Mouse (Mus musculus) kidney, embryonic 16.5 days (tissue): Measurements from ENCODE around the gene Rhbdl1. TPM values are rescaled to one million over a fixed set of nuclear protein-coding genes. Genes with fewer than 3 reads are reported as not detected.
"Not testable (repeated sequence)": the region's sequence is repeated elsewhere in the genome, so short reads cannot be mapped to it uniquely, and the experiment has no call there.

Source experiments
- ATAC-seq: fragments of 200-750 bp; cut with Nextera tagmentation; 2 replicates; pipeline ENCODE4 v1.8.0; 2017; ENCODE audit warnings: moderate TSS enrichment; ENCODE audit not compliant: low FRiP score, low TSS enrichment
- H3K27ac ChIP-seq: fragments of 300-500 bp; sonication (generic); 2 replicates; pipeline ENCODE4 v1.5.1; 2014; ENCODE audit warnings: low read length
- H3K27me3 ChIP-seq: fragments of 300-500 bp; sonication (generic); 2 replicates; pipeline ENCODE4 v1.6.1; 2014; ENCODE audit warnings: low read length, control low read depth, mixed read lengths; ENCODE audit not compliant: insufficient read depth
- H3K36me3 ChIP-seq: fragments of 300-500 bp; sonication (generic); 2 replicates; pipeline ENCODE4 v1.6.1; 2014; ENCODE audit warnings: low read length, control low read depth, mixed read lengths; ENCODE audit not compliant: insufficient read depth
- H3K4me1 ChIP-seq: fragments of 300-500 bp; sonication (generic); 2 replicates; pipeline ENCODE4 v1.6.1; 2014; ENCODE audit warnings: low read length, control low read depth, mixed read lengths; ENCODE audit not compliant: insufficient read depth
- H3K4me2 ChIP-seq: fragments of 300-500 bp; sonication (generic); replicated peaks from 2 replicates; pipeline ENCODE4 v1.6.1; 2014; ENCODE audit warnings: low read depth, low read length
- H3K4me3 ChIP-seq: fragments of 300-500 bp; sonication (generic); 2 replicates; pipeline ENCODE4 v1.5.1; 2014; ENCODE audit warnings: mild to moderate bottlenecking, low read length
- H3K9ac ChIP-seq: fragments of 300-500 bp; sonication (generic); replicated peaks from 2 replicates; pipeline ENCODE4 v1.6.1; 2014; ENCODE audit warnings: low read length
- H3K9me3 ChIP-seq: fragments of 300-500 bp; sonication (generic); 2 replicates; pipeline ENCODE4 v1.6.1; 2016; ENCODE audit warnings: low read length, control low read depth
- WGBS: fragments of 180-500 bp; shearing (Covaris S2); extraction: QIAGEN DNeasy Blood & Tissue Kit; methylation state at CpG from one replicate; pipeline ENCODE4 v1.1.7; 2014; 5-methylcytosine and 5-hydroxymethylcytosine counted together
- polyA plus RNA-seq: library from polyadenylated mRNA; unstranded; fragments of >200 nt; fragmentation: Nextera tagmentation; extraction: Ambion mirVana; gene quantifications from 2 replicates; pipeline ENCODE4 v1.2.1, GENCODE M21; 2015

Rhbdl1 gene
- polyA plus RNA-seq, 1 experiment from 2014 or later: 4.0 TPM

DNA sequence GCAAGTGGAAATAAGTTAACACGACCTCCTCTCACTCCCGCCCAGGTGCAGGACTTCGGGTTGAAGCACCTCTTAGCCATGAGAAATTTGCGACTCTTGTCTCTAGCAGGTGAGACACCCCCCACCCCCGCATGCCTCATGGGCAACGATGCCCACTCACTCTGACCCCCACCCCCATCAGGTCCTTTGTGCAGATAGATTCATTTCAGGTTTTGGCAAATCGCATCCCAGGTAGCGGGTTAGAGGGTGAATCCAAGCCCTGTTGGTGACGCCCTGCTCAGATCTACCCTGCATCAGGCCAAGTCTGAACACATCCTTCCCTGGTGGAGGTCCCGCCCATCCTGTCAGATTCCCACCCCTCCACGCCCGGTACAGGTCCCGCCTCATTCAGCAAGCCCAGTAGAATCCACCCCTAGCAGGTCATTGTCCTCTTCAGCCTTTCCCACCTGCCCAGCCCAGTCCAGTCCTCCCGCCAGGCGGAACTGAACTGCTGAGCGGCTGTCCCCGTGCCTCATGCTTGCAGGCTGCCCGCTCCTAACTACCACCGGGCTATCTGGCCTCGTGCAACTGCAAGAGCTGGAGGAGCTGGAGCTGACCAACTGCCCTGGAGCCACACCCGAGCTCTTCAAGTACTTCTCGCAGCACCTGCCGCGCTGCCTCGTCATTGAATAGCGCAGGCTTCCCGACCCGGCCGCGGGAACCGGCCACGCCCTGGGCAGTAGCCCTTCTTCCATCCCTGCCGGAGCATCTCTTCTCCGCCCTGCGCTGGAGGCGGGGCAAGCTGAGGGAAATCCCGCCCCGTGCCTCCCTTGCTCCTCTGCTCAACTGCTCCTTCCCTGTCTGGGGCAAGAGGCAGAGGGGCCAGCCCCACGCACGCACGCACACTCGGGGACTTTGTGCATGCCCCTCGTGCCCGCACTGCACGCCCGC lies 18.0 kb downstream of the Rhbdl1 start:
- H3K4me1 ChIP-seq: peaks cover 9% of the 10 kb centered on the region; the same call in 1 of the 2 replicates
- no peaks in the 10 kb centered on the region for H3K36me3 ChIP-seq
- peak overlapping the region; percentile 28 for H3K4me3 ChIP-seq
- WGBS: 4% methylated on average over 46 of the region's 46 CpGs
- peak overlapping the region; percentile 47 for H3K4me2 ChIP-seq
- H3K27ac ChIP-seq: no peak overlapping the region
- H3K27me3 ChIP-seq: peaks cover 46% of the 10 kb centered on the region
- ATAC-seq: peak; percentile 17; the same call in 1 of the 2 replicates
- H3K9ac ChIP-seq: 0 out of 2 replicates have a peak overlapping the region, but pooled peaks have one; percentile 22
- H3K9me3 ChIP-seq: no peaks in the 10 kb centered on the region

DNA sequence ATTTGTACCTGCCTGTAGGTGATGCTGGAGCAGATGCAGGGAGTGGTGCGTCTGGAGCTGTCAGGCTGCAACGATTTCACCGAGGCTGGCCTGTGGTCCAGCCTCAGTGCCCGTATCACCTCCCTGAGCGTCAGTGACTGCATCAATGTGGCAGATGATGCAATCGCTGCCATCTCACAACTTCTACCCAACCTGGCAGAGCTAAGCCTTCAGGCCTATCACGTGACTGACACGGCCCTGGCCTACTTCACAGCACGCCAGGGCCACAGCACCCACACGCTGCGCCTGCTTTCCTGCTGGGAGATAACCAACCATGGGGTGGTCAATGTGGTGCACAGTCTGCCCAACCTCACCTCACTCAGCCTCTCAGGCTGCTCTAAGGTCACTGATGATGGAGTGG lies 19.4 kb downstream of the Rhbdl1 start:
- Histone ChIP-seq H3K4me1 (0 out of 2 replicates have a peak, but pooled peaks cover 5% of the 10 kb centered on the region), H3K36me3 (no peaks in the 10 kb centered on the region), H3K27ac (no peak overlapping the region), H3K9me3 (no peaks in the 10 kb centered on the region), H3K4me2 (no peak overlapping the region), H3K27me3 (peaks cover 49% of the 10 kb centered on the region), H3K9ac (no peak overlapping the region), H3K4me3 (no peak overlapping the region)
- WGBS: 87% methylated on average over 11 of the region's 11 CpGs
- no peak for ATAC-seq

DNA sequence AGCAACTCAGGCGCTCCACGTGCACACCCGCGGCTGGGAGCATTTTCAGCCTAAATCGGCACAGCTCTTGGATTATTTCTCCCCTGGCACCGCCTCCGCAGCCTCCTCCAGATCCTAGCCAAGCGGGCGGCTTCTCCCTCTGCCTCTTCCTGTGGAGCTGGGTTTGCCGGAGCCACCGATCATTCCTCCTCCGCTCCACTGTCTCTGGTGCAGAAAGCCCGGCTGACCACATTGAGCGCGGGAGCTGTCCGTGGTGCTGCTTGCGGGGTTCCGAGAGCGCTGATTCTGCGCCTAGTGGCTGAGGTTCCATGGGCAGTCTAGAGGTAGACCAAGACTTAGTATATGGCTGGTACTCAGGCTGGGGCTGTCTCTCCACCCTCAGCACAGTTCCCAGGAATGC lies 23.6 kb downstream of the Rhbdl1 start:
- Histone ChIP-seq H3K4me2 (no peak overlapping the region), H3K4me3 (no peak overlapping the region), H3K27me3 (peaks cover 55% of the 10 kb centered on the region), H3K9ac (no peak overlapping the region), H3K4me1 (peaks cover 10% of the 10 kb centered on the region; the same call in 1 of the 2 replicates), H3K27ac (no peak overlapping the region), H3K36me3 (no peaks in the 10 kb centered on the region), H3K9me3 (no peaks in the 10 kb centered on the region)
- peak; percentile 49 for ATAC-seq
- under 1% methylated on average over 19 of the region's 20 CpGs for WGBS

DNA sequence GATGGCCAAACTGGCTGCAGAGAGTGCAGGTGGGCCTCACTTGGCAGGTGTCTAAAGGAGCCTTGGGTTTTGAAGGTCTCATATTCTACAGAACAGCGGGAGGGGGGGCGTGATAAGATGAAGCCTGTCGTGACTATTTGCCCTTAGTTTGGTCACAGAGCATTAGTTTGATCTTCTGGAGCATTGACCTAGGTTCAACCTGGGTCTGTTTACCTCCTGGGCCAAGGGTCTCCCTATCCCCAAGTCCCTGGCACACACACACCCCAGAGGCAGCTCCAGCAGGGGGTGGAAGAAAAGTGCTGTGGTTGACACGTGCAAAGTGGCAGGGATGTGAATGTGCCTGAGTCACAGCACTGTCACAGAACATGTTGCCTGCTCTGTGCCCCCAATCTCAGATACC lies 26.2 kb downstream of the Rhbdl1 start:
- H3K9ac ChIP-seq: no peak overlapping the region
- H3K9me3 ChIP-seq: no peaks in the 10 kb centered on the region
- H3K4me3 ChIP-seq: no peak overlapping the region
- H3K4me2 ChIP-seq: no peak overlapping the region
- peaks cover 51% of the 10 kb centered on the region for H3K27me3 ChIP-seq
- no peaks in the 10 kb centered on the region for H3K36me3 ChIP-seq
- ATAC-seq: no peak
- WGBS: 77% methylated on average over 4 of the region's 4 CpGs
- peaks cover 10% of the 10 kb centered on the region; the same call in 1 of the 2 replicates for H3K4me1 ChIP-seq
- H3K27ac ChIP-seq: no peak overlapping the region

DNA sequence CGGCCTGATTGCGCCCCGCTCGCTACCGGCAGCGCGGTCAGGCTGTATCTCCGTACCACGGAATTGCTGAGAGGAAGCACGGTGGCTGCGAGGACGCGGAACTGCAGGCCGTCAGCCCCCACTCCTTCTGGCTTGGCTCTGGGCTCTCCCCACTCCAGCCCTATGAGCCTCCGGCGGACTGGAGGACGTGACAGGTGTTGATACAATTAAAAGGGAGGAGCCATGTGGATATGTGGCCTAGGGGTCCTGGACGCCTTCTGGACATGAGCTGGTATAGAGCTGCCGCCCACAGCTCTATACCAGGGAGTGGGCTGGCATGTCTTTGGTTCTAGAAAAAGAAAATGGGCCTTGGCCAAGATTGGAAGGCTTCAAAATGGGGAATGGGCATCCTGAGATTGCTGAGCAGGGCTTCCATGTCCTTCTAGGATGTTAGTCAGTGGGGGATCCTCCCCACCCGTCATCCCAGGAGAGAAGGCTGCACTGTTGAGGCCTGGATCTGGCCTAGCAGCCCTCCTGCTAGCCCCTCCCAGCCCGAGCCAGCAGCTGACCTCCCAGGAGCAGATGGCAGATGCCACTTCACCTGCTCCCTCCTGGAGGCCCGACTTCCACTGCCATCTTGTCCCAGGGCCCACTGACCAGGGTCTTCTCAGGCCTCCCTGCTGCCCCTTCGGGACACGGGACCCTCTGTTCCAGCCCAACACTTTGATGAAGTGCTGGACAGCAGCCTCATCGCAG lies 27.3 kb downstream of the Rhbdl1 start:
- Histone ChIP-seq H3K27ac (no peak overlapping the region), H3K4me3 (peak overlapping the region; percentile 63), H3K4me1 (peaks cover 10% of the 10 kb centered on the region; the same call in 1 of the 2 replicates), H3K9me3 (no peaks in the 10 kb centered on the region), H3K36me3 (no peaks in the 10 kb centered on the region), H3K27me3 (peaks cover 47% of the 10 kb centered on the region), H3K4me2 (peak overlapping the region; percentile 97), H3K9ac (peak overlapping the region; percentile 62)
- ATAC-seq: peak; percentile 46
- WGBS: 7% methylated on average over 23 of the region's 25 CpGs

DNA sequence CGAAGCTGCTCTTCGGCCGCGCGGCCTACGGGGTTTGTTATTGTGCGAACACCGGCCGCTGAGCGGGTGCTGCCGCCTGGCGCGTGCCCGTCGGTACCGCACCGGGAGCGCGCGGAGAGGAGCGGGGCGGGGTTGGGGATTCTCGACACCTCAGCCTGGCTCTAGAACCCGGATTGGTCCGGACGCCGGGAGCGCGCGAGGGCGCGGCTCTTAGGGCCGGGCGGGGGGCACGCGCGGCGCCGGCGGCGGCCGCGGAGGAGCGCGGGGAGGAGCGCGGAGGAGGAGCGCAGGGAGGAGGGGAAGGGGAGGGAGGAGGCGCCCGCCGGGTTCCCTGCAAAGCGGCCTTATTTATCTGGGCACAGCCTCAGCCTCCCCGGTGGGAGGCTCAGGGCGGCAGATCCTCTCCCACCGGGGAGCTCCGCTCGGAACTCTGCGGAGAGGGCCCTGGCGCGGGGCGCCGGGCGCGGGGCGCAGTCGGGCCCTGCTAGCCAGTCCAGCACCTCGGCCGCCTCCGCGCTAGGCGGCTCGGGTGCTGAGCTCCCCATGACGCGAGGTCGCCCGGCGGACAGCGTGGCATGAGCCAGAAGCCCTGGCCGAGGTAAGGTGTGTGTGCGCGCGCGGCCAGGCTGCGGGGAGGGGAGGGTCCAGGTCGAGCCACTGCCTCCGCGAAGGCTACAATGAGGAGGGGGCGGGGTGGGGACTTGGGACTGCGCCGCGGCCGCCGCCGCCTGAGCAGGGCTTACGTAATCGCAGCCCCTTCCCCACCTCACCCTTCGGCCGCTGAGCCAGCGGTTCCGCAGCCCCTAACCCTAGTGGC lies 28.1 kb downstream of the Rhbdl1 start, which contains the start of gene Fbxl16:
Gene Fbxl16, plus strand, starts transcription at position 297 of the 817 bp plus-strand sequence.
- peak; percentile 72 for ATAC-seq
- Histone ChIP-seq H3K4me2 (peak within 1 kb of the TSS; percentile 97), H3K4me1 (peaks cover 10% of the 10 kb centered on the region; the same call in 1 of the 2 replicates), H3K4me3 (peak within 1 kb of the TSS; percentile 63), H3K9ac (peak within 1 kb of the TSS; percentile 62), H3K36me3 (no peaks in the 10 kb centered on the region), H3K9me3 (no peaks in the 10 kb centered on the region), H3K27ac (no peak within 1 kb of the TSS), H3K27me3 (peaks cover 43% of the 10 kb centered on the region)
- under 1% methylated on average over 80 of the region's 100 CpGs for WGBS

DNA sequence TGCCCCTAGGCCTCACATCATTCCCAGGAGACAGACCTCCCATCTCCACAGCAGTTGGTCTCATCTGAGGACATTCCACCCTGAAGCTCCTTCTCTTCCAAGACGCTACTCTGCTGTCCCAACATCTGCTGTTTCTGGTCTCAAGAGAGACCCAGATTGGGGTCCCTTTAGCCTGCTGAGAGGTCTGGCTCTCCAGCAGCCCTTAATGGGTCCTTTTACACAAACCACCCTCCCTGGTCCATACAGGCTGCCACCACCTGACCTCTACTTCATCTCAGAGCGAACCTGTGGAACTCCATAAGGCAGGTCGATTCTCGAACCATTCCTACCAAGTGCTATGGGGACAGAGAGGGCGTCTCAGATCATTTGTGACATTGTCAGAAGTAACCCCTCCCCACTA lies 29.1 kb downstream of the Rhbdl1 start:
- Histone ChIP-seq H3K9ac (no peak overlapping the region), H3K9me3 (no peaks in the 10 kb centered on the region), H3K36me3 (no peaks in the 10 kb centered on the region), H3K4me2 (0 out of 2 replicates have a peak overlapping the region, but pooled peaks have one; percentile 97), H3K4me3 (peak overlapping the region; percentile 63; the same call in 1 of the 2 replicates), H3K4me1 (peaks cover 10% of the 10 kb centered on the region; the same call in 1 of the 2 replicates), H3K27me3 (peaks cover 49% of the 10 kb centered on the region), H3K27ac (no peak overlapping the region)
- ATAC-seq: no peak
- WGBS: 29% methylated on average over 5 of the region's 5 CpGs

DNA sequence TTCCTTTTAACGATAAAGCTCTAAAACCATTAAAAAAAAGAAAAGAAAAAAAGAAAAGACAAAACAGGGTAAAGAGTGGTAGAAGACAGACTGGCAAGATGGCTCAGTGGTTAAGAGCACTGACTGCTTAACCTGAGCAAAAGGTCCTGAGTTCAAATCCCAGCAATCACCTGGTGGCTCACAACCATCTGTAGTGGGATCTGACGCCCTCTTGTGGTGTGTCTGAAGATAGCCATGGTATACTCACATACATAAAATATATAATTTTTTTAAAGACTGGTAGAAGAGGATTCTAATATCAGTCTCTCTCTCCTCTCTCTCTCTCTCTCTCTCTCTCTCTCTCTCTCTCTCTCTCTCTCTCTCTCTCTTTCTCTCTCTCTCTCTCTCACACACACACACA lies 29.6 kb downstream of the Rhbdl1 start:
- 50% methylated on average over 2 of the region's 2 CpGs for WGBS
- not testable (repeated sequence) for H3K4me3 ChIP-seq, H3K4me2 ChIP-seq, H3K9ac ChIP-seq, H3K27ac ChIP-seq, ATAC-seq, H3K9me3 ChIP-seq, H3K36me3 ChIP-seq
- Histone ChIP-seq H3K27me3 (peaks cover 47% of the 10 kb centered on the region), H3K4me1 (peaks cover 10% of the 10 kb centered on the region; the same call in 1 of the 2 replicates)

DNA sequence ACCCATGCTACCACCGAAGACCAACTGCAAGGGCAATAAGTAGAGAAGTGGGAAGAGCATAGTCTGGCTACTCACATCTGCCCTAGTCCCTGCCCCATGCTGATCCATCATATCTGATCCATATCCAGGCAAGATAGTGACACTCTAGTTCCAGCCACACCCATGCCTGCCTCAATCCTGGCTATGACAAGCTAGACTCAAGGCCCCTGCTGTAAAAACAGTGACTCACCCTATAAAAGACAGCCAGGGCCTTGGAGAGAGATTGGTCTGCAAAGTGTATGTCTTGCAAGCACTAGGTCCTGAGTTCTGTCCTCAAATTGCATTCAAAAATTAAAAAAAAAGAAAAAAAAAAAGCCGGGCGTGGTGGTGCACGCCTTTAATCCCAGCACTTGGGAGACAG lies 30.6 kb downstream of the Rhbdl1 start:
- 80% methylated on average over 4 of the region's 4 CpGs for WGBS
- Histone ChIP-seq H3K4me2 (no peak overlapping the region), H3K4me1 (peaks cover 10% of the 10 kb centered on the region; the same call in 1 of the 2 replicates), H3K36me3 (no peaks in the 10 kb centered on the region), H3K27me3 (peaks cover 42% of the 10 kb centered on the region), H3K9me3 (no peaks in the 10 kb centered on the region), H3K4me3 (no peak overlapping the region), H3K27ac (no peak overlapping the region), H3K9ac (no peak overlapping the region)
- no peak for ATAC-seq
